Mouse (Mus musculus) cerebellum, adult 9-10 months (tissue): ENCODE results near the gene Khdc3.
"Not testable (repeated sequence)": the region's sequence is repeated elsewhere in the genome, so short reads cannot be mapped to it uniquely, and the experiment has no call there.

ENCODE experiments used
- DNase-seq: peaks from one replicate; pipeline ENCODE4 v3.0.0; 2022

The Khdc3 gene

DNA sequence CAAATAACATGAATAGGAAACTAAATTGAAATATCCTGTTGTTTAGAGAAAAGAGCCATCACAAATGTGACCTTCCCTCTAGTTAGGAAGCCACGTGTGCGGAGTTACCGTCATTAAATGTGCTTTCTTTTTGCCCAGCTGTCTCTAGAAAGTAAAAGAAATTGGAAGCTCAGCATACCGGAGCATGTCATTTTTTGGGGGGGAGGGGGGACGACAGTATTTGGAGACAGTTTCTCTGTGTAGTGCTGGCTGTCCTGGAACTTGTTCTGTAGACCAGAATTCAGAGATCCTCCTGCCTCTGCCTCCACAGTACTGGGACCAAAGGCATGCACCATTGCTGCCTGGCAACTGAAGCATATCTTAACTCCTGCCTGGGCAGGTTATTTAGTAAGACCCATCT lies at the start of gene Khdc3:
TSS of gene Khdc3 (plus strand) at position 301 of the 400 bp plus-strand sequence.
- no peak for DNase-seq

DNA sequence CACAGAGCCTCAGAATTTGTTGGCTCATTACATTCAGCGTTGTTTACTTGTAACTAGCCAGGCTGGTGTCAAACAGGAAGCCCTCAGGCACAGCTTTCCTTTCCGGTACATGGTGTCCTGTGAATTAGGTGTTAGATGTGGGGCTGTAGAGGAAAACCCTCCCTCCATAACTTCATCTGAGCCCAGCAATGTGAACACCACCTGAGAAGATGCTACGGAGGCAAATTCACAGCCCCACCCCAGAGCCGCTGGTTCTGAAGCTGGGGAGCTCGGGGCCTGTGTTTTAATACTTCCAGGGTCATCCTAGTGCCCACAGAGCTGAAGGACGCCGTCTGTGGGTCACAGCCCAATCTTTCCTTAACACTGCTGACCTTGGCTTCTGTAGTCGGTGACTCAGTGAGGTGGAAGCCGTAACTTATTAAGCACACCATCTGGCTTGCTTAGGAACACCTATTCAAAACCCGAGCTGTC lies 46.2 kb upstream of the Khdc3 start:
- no peak for DNase-seq

DNA sequence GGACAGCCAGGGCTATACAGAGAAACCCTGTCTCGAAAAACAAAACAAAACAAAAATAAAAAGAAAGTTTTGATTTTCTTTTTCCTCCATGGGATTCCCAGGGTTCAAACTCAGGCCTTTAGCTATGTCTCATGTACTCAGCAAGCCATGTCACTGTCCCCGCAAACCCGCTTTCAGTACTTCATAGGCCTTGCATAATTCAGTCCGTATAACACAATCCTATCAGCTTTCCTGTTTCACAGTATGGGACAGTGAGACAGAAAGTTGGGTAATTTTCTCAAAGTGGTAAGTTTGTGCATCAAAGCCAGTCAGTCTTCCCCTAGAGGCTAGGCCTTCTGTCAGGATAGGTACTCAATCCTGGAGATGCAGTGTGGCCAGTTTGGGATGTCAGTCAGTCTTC lies 42.4 kb upstream of the Khdc3 start:
- no peak for DNase-seq

DNA sequence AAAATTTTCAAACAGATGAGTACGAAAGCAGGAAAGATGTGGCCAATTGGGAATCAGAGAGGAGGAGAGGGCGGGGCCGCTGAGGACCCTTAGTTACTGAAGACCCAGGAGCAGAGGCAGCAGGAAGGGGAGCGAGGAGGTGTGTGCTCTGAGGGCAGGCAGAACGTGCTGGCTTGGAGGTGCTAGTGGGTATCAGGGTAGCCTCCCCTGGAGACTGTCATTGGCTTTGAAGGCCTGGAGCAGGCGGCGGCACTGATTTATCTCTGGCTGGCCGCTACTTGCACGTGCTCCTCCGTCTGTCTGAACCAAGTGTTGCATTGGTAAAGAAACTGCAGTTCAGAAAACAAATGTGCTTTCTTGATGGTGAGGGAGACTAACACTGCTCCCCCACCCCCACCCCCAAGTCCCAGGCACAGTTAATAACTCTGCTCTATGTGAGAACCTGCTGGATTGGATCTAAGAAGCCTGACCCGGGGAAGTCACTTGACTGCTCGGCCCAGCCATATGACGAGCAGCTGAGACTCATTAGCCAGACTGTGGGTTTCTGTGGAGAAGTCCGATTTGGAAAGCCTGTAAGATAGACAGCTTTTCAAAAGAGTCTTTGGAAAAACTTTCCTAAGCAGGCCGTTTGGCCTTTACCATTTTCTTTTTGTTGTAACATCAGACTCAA lies 37.9 kb upstream of the Khdc3 start:
- no peak for DNase-seq

DNA sequence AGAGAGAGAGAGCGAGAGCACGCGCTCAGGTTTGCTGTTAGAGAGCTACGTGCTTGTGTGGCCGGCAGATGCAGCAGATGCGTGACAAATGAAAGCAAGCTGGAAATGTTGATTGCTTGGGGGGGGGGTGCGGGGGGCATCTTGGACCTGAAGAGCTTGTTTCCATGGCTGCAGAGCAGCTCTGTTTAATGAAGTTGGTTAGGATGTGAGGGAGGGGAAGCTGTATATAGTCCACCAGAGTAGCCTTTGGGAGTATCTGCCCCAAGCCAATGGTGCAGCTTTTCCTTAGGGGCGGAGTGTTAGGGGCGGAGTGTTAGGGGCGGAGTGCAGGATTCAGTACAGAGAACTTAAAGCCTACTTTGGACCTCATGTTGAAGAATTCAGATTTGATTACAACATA lies 34.5 kb upstream of the Khdc3 start:
- no peak for DNase-seq

DNA sequence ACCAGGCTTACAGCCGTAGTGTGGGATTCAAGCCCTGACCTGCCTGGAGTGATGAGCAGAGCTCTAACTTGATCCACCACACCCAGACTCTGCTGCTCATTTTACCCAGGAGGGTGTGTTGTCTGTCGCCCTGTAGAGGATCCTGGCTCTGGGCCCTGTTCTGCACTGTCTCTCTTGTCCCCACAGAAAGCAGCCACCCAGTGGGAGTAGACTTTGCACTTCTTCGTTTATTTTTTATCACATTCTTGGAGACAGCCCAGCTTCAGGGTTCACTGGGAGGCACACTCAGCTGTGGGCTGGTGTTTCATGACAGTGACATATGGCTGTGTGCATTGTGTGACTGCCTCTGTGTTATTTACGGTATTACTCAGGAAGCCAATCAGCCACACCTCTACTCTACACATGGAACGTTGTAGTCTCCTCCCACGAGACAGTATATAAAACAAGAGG lies 33.4 kb upstream of the Khdc3 start:
- no peak for DNase-seq

DNA sequence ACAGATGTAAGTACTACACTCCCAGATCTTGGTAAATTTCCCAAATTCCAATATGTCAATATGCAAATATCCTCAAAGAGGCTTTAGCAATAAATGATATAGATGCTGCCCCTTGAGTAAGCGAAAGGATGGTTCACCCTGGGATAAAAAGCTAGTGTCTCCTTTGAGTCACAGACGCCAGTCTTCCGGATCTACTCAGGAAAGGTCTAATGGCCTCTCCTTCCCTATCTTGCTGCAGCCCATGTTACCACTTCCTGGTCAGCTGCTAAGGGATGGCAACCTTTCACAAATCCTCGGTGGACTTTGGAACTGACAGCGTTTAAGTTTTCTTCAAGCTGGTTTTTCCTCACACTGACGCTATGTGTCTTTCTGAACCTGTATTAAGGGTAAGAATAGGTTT lies 32.9 kb upstream of the Khdc3 start:
- DNase-seq: no peak

DNA sequence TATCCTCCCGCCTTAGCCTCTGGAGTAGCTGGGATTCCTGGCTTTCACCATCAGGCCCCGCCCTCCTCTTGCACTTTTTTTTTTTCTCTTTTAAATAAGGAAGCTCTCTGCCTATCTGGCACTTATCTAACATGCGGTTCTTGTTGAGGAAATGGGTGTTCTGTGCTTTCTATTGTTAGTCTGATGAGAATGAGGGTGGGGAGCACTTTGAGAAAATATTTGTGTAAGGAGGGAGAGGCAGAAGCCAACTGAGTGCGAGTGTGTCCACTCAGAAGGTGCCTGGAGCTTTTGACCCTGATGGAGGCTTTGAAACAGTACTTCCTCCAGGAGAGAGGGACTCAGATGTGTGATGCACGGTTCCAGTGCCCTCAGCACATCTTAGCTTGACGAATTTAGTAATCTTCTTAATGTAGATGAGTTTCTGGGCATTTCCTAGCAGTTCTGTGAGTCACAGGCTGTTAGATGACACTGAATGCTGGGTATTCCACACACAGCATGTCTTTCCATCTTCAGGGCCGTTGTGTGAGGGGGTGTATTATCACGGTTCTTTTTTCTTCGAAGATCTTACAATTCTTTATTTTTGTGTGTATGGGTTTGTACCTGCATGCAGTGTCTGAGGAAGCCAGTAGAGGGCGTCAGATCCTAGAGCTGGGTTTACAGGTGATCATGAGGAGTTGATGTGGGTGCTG lies 30.5 kb upstream of the Khdc3 start:
- no peak for DNase-seq

DNA sequence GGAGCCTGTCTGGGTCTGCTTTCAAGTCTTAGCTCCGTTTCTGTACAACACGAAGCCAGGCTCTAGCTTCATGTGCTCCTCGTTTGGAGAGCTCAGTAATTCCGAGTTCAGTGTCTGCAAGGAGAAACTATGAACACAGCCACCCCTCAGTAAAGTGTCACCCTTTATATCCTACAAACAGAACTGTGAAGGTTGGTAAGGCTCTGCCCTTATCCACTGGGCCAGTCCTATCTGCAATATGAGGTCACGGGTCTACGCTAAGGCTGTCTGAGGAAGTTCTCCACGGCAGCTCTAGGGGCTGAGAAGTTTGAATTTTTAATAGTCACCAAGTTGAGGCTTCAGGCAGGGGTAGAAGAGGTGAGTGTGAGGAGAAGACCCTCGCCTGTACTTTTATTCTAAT lies 29.2 kb upstream of the Khdc3 start:
- DNase-seq: no peak

DNA sequence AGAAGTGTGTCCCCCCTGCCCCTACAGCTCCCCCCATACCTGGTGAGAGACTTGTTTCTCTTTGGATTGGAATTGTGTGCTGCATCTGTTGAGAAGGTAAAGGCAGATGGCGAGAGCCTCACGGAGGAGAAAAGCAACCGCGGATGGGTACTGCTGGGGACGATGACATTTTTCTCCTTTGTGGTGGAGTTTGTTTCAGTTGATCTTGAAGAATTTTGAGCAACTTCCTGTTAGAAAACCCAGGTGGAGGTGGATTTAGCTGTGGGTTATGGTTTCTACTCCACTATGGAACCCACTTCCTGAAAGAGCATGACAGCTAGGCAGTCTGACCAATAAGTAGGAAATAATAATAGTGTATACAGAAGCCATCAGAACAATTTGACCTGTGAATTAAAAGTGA lies 28.5 kb upstream of the Khdc3 start:
- DNase-seq: no peak

DNA sequence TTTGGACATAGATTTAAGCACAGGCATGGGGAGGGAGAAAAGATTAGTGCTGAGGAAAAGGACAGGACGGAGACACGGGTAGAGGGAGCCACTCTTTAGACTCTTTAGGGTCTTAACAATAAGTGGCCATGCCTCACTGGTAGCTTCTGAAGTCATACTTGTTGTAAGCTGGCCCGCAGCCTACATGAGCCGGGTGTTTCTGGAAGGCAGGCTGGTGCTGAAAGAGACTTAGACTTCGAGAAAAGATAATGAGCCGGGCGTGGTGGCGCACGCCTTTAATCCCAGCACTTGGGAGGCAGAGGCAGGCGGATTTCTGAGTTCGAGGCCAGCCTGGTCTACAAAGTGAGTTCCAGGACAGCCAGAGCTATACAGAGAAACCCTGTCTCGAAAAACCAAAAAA lies 22.3 kb upstream of the Khdc3 start:
- DNase-seq: not testable (repeated sequence)

DNA sequence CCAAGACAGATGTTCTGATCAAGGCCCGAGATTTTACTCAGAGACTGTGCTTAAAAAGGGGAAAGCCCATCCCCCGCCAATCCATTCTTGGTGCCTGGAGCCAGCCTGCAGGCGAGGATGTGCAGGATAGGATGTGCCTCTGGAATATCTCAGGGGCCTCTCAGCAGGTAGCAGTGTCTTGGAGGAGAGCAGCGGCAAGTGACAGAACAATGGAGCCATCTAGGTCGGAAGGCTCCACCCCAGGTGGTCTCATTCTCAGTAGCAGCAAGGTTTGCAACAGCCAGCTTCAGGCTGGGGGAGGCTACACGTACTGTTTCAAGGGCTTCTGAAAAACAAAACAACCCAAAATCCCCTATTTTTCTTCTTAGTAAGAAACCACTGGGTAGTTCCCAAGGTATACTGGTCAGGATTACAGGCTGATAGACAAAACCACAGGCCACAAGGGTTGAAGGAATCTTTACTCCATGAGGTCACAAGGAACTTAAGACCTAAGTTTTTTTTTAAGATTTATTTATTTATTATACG lies 21.8 kb upstream of the Khdc3 start:
- no peak for DNase-seq

DNA sequence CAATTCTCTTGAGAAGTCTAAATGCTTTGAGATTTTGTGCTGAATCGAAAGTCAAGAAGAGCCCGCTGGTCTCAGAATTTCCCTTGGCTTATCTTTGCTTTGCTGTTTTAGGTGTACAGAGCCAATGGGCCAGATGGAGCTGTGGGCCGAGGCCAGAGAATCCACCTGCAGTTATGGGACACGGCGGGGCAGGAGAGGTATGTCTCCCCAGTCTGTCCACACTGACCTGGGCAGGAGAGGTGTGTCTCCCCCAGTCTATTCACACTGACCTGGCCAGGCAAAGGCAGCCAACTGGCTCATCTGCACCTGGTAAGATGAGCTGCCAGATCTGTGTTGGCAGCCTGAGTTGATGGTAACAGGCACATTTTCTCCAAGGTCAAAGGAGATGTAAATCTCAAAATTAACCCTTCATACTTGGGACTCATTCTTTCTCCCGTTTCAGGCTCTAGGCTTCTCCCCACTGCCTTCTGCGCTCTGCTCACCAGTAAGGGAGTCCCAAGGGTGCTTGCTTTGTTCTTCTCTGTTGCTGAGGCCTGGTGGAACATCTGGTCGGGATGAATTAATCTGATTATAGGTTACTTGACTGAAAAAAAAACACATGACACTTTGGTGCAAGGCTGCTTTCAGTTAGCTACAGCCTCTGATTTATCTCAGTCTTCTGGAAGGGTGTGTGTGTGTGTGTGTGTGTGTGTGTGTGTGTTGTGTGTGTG lies 19.2 kb upstream of the Khdc3 start:
- DNase-seq: peak; percentile 93

DNA sequence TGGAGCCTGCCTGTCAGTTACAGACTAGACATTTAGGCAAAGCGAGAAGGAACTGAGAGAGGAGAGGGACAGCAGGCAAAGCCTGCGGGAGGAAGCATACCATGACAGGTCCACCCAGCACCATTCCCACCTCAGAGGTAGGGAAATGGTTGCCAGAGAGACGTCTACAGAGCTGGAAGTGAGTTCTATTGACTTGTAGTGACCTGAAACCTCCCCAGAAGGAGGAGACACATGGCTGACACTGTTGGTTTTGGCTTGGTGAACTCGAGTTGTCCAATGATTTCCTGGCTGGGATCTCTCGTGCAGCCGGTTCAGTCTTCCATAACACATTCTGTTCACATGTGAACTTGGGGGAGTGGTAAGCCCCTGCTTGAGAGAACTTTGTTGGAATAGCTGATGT lies 17.7 kb upstream of the Khdc3 start:
- no peak for DNase-seq

DNA sequence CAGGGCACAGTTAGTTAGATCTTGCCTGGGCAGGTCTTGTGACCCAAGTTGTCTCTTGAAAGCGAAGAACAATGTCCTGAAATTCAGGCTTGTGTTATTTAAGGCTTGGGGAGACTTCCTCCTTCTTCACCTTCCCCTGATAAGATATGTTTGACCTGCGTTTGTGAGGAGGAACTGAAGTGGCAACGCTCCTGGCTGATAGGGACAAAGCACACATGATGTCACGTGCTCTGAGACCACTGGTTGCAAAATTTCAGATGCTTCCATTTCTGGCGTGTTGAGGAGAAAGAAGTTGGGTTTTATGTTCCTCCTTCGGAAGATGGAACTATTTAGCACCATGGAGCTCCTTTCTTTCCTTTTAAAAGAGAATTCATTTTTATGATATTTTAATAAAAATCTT lies 15.8 kb upstream of the Khdc3 start:
- no peak for DNase-seq

DNA sequence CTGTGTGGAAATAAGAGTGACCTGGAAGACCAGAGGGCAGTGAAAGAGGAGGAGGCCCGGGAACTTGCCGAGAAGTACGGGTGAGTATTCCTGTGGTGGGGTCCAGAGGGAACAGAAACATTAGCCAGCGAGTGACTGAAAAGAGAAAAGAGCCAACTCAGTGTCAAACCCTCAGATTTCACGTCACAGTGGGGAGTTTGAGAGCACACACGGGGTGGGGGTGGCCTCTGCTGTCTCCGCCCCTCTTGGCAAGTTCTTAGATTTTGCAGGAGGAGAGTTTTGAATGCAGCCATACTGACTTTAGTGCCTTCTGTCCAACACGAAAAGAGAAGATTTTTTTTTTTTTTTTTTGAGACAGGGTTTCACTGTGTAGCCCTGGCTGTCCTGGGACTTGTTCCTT lies 14.5 kb upstream of the Khdc3 start:
- no peak for DNase-seq

DNA sequence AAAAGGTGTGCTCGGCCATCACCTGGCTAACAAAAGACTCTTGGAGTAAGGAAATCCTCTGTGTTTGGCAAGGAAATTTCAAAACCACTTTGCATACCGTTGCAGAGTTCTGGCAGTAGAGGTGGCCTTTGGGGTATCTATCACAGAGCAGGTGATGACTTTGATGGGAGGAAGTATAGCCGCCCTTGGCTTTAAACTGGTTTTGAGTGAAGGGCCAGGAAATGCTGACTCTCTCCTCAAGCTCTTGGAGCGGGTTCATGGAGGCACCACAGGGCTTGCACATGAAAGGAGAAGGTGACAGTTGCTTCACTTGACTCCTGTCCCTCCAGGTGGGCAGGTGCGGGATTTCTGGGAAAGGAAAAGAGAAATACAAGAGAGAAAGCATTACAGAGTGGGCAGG lies 14.1 kb upstream of the Khdc3 start:
- no peak for DNase-seq

DNA sequence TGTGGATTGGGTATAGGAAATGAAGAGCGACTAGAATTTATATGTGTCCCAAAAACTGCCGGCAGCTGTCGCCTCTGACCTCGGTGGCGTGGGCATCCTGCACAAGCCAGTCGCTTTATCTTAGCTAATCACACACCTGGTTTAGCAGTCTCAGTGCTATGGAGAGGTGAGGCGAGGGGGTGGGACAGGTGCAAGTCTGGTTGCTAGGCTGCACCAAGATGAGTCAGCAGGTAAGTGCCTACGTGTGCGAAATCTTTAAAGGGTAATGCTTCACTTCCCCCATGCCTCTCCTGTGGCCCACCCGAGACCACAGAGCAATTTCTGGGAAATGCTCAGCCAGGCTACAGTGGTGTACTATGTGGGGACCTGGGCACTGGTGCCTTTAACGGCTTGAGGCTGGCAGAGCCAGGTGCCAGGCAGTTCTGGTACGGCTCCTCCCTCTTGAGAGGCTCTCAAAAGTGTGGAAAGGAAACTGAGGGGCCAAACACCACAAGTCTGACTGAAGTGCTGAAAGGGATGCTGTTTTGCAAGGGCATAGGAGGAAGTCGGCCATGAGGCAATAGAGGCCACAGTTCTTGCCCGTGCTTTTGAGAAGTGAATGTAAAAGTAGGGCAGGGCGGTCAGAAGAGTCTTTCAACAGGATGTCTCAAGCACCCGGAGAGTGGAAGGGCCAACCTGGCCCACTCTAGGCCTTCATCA lies 12.3 kb upstream of the Khdc3 start:
- no peak for DNase-seq

DNA sequence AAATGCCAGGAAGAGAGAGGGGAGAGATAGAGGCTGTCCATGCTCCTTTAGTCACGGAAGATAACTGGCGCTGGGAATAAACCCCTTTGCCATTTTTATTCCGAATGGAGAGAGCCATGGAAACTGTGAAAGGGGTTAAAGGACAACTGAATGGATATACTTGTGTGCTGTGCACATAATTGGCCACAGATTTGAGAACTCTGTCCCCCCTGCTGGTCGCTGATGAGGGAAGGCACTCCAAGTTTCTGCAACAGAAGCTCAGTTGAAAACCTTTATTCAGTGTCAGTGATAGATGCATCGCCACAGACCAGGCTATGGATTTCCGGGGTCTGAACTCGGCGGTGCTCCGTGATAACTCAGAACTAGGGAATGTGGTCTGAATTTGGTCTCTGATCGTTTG lies 11.5 kb upstream of the Khdc3 start:
- DNase-seq: no peak

DNA sequence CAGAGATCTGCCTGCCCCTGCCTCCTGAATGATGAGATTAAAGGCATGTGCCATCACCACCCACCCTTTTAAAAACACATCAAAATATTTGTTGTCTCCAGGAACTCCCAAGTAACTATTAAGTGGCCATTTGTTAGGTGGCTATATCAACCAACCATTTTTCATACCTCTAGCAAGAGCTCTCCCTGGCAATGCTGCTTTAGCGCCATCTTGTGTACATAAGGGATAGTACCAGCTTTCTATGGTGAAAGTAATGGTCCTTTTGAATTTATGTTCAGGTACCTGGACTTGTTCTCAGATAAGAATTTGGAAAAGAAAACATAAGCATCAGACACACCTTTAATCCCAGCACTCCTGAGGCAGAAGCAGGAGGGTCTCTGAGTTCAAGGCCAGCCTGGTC lies 9.9 kb upstream of the Khdc3 start:
- DNase-seq: peak; percentile 83

DNA sequence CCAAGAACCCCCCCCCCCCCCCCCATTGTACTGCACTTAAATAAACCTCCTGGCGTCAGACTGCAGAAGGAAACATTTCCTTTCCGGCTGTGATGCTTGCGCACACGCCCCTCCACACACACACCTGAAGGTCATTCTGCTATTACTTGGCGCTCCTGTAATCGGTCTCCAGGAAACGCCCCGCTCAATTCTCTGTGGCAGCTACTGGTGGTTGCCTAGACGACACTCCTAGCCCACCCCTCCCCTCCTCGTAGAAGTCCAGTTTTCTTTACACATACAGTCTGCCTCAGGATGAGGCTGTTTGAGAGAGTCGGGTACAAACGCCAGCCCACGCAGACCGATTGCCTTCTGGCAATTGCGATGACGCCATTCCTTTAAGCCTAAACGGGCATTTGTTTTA lies 7.1 kb upstream of the Khdc3 start:
- no peak for DNase-seq

DNA sequence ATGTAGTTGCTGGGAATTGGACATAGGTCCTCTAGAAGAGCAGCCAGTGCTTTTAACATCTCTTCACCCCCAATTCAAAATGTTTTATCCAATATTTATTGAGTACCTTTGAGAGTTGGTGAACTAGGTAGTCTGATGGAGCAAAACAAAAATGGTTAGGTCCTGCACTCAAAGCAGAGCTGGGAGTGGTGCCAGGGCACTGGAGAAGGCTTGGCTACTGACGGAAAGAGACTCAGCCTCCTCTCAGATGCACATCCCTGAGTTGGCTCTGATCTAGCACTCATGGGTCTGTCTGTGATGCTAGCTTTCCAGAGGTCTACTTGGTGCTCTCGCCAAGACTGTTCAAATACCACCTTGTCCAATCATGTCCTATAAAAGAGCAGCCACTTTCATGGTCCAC lies 3.7 kb upstream of the Khdc3 start:
- no peak for DNase-seq

DNA sequence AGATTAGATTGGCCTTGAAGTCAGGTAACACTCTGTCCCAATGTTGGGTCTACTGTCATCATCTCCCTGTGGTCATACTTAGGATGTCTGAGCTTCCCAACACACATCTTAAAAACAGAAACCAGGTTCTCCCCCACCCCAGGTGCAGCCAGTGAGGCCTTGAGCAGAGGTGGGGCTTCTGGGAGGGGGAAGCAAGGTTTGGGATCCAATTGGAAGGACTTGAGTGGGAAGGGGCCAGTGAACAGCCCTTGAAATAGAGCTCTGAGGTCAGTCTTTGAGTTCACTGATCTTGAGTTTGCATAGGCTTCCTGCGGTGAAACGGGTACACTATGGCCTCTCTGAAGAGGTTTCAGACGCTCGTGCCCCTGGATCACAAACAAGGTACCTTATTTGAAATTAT lies 545 bp downstream of the Khdc3 start, which contains the start of gene Gm20509:
TSS of gene Gm20509 (plus strand) at position 290 of the 400 bp plus-strand sequence.
- no peak for DNase-seq
